23 mouse cellular contexts compared by ENCODE assay signal in the genomic region with DNA sequence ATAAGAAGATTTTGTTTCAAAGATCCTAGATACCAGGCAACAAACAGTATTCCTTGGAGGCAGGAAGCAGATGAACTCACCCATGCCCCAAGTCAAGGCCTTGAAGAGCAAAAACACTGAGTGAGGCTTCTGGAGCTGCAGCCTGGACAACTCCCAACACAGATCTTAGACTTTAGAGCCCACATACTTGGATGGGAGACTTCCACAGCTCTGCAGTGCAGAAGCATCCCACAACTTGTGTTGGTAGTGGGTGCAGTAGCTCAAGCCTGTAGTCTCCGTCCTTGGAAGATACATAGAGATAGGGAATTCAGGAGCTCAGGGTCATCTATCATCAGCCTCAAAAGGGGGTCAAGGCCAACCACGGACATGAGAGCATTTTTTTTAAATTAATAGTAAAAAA. TPM values are rescaled to one million over a fixed set of nuclear protein-coding genes. Genes with fewer than 3 reads are reported as not detected.
"Had no signal": no experiment of that assay in that cellular context is flagged by ENCODE, and none has a peak within 500 bp of the region (broad histone marks: within the 10 kb centered on the region; RNA-seq: fewer than 3 reads in every experiment).

No protein-coding gene starts in this region.

- H3K4me2 ChIP-seq: lung, embryonic 14.5 days; midbrain, embryonic 12.5 days; neural tube, embryonic 13.5 days; neural tube, embryonic 15.5 days had no signal

- DNase-seq: lung, adult 18-20 months; lung, embryonic 14.5 days; lung, postnatal 10 days; lung, postnatal 4 days; midbrain, embryonic 14.5 days; retina, postnatal 1 day; right cerebral cortex, adult 18-20 months; right cerebral cortex, postnatal 25 days; right cerebral cortex, postnatal 4 days; spleen, adult 18-20 months; thymus, adult 18-20 months; thymus, postnatal 14 days; thymus, postnatal 36 days had no signal

- H3K9me3 ChIP-seq: midbrain, embryonic 10.5 days; midbrain, embryonic 12.5 days; neural tube, embryonic 13.5 days; neural tube, embryonic 15.5 days had no signal

- ATAC-seq: midbrain, embryonic 16.5 days had no signal

- H3K9ac ChIP-seq: liver, embryonic 14.5 days; lung, embryonic 14.5 days; midbrain, embryonic 12.5 days; neural tube, embryonic 13.5 days; neural tube, embryonic 15.5 days had no signal

- H3K27me3 ChIP-seq: neural tube, embryonic 13.5 days; neural tube, embryonic 15.5 days had no signal

- H3K27ac ChIP-seq: liver, embryonic 14.5 days; midbrain, embryonic 10.5 days; midbrain, embryonic 12.5 days; neural tube, embryonic 13.5 days; neural tube, embryonic 15.5 days had no signal

- H3K36me3 ChIP-seq: midbrain, embryonic 10.5 days; midbrain, embryonic 12.5 days; neural tube, embryonic 13.5 days; neural tube, embryonic 15.5 days had no signal

- H3K4me3 ChIP-seq: midbrain, embryonic 10.5 days; midbrain, embryonic 12.5 days; myocyte; neural tube, embryonic 13.5 days; neural tube, embryonic 15.5 days had no signal

RNA-seq across cellular contexts. Expression of a gene that starts 51.5 kb away (rescaled TPM):
- total RNA-seq: megakaryocyte, adult 5-6 weeks; megakaryocyte-erythroid progenitor cell, adult 5-6 weeks had no signal
- polyA plus RNA-seq: liver, embryonic 14.5 days; small intestine, adult 2 months had no signal
